Mouse (Mus musculus) limb, embryonic 13.5 days (tissue): ENCODE results near the gene Gm10799. TPM values are rescaled to one million over a fixed set of nuclear protein-coding genes. Genes with fewer than 3 reads are reported as not detected.
"Not testable (repeated sequence)": the region's sequence is repeated elsewhere in the genome, so short reads cannot be mapped to it uniquely, and the experiment has no call there.

Experiments
- ATAC-seq: fragments of 200-750 bp; cut with Nextera tagmentation; 2 replicates; pipeline ENCODE4 v1.8.0; 2017; ENCODE audit warnings: low read depth, moderate number of reproducible peaks, moderate TSS enrichment; ENCODE audit not compliant: low FRiP score
- H3K27ac ChIP-seq: fragments of 300-500 bp; sonication (generic); 2 replicates; pipeline ENCODE4 v1.5.1; 2015; ENCODE audit warnings: inconsistent platforms, mild to moderate bottlenecking, moderate library complexity
- H3K27me3 ChIP-seq: fragments of 300-500 bp; sonication (generic); 2 replicates; pipeline ENCODE4 v1.6.1; 2015; ENCODE audit warnings: mild to moderate bottlenecking, inconsistent platforms
- H3K36me3 ChIP-seq: fragments of 300-500 bp; sonication (generic); 2 replicates; pipeline ENCODE4 v1.6.1; 2015; ENCODE audit warnings: inconsistent platforms, mild to moderate bottlenecking, moderate library complexity
- H3K4me1 ChIP-seq: fragments of 300-500 bp; sonication (generic); 2 replicates; pipeline ENCODE4 v1.6.1; 2015; ENCODE audit warnings: inconsistent platforms
- H3K4me2 ChIP-seq: fragments of 300-500 bp; sonication (generic); replicated peaks from 2 replicates; pipeline ENCODE4 v1.6.1; 2015; ENCODE audit warnings: inconsistent platforms, mild to moderate bottlenecking, moderate library complexity
- H3K4me3 ChIP-seq: fragments of 300-500 bp; sonication (generic); 2 replicates; pipeline ENCODE4 v1.5.1; 2015; ENCODE audit warnings: moderate library complexity, mild to moderate bottlenecking, inconsistent platforms
- H3K9ac ChIP-seq: fragments of 300-500 bp; sonication (generic); 2 replicates; pipeline ENCODE4 v1.6.1; 2015; ENCODE audit warnings: mild to moderate bottlenecking, inconsistent platforms
- H3K9me3 ChIP-seq: fragments of 300-500 bp; sonication (generic); 2 replicates; pipeline ENCODE4 v1.6.1; 2016; ENCODE audit warnings: inconsistent platforms
- WGBS: fragments of 180-500 bp; shearing (Covaris S2); methylation state at CpG from one replicate; pipeline ENCODE4 v1.1.7; 2015; 5-methylcytosine and 5-hydroxymethylcytosine counted together
- polyA plus RNA-seq: library from polyadenylated mRNA; unstranded; fragments of >200 nt; fragmentation: Nextera tagmentation; extraction: Ambion mirVana; gene quantifications from 2 replicates; pipeline ENCODE4 v1.2.1, GENCODE M21; 2015

Gene Gm10799
- polyA plus RNA-seq: not detected in 2 replicates

- H3K27ac ChIP-seq, H3K27me3 ChIP-seq, H3K9me3 ChIP-seq, H3K4me1 ChIP-seq, H3K4me3 ChIP-seq, ATAC-seq, H3K4me2 ChIP-seq, H3K36me3 ChIP-seq, H3K9ac ChIP-seq: not testable (repeated sequence)
- WGBS: 92% methylated on average over 7 of the region's 7 CpGs
These were observed at the start of gene Gm10799 for GRCm38 (mm10) chr2:104068450-104068849. Gm10799 (minus strand) TSS chr2:104068550.

- H3K9ac ChIP-seq, H3K4me2 ChIP-seq, H3K27me3 ChIP-seq, ATAC-seq, H3K9me3 ChIP-seq, H3K36me3 ChIP-seq, H3K4me3 ChIP-seq, H3K27ac ChIP-seq, H3K4me1 ChIP-seq: not testable (repeated sequence)
These were observed 48.8 kb upstream of the Gm10799 start for GRCm38 (mm10) chr2:104117173-104117572.

- Histone ChIP-seq H3K9ac (no peak overlapping the region), H3K36me3 (no peaks in the 10 kb centered on the region), H3K4me3 (no peak overlapping the region), H3K4me2 (no peak overlapping the region), H3K4me1 (no peaks in the 10 kb centered on the region), H3K27me3 (no peaks in the 10 kb centered on the region), H3K9me3 (no peaks in the 10 kb centered on the region), H3K27ac (no peak overlapping the region)
- WGBS: 86% methylated on average over 3 of the region's 3 CpGs
- ATAC-seq: no peak
These were observed 46.5 kb upstream of the Gm10799 start for GRCm38 (mm10) chr2:104114898-104115297.

- not testable (repeated sequence) for H3K27ac ChIP-seq
These were observed 45.2 kb upstream of the Gm10799 start for GRCm38 (mm10) chr2:104113563-104113962.

GRCm38 (mm10) chr2:104111170-104111797 is 42.9 kb upstream of the Gm10799 start:
- H3K9ac ChIP-seq, H3K4me3 ChIP-seq, H3K9me3 ChIP-seq, ATAC-seq, H3K36me3 ChIP-seq, H3K27ac ChIP-seq, H3K4me1 ChIP-seq, H3K4me2 ChIP-seq, H3K27me3 ChIP-seq: not testable (repeated sequence)
- WGBS: no CpG with 5 or more reads among the region's 1 CpGs

More at GRCm38 (mm10) chr2:104113563-104113962, 45.2 kb upstream of the Gm10799 start:
- not testable (repeated sequence) for H3K4me3 ChIP-seq, H3K9me3 ChIP-seq, ATAC-seq, H3K4me2 ChIP-seq, H3K9ac ChIP-seq, H3K4me1 ChIP-seq, H3K27me3 ChIP-seq, H3K36me3 ChIP-seq

GRCm38 (mm10) chr2:104110031-104110430 is 41.7 kb upstream of the Gm10799 start:
- Histone ChIP-seq H3K4me2 (no peak overlapping the region), H3K27me3 (no peaks in the 10 kb centered on the region), H3K9ac (no peak overlapping the region), H3K4me3 (no peak overlapping the region), H3K27ac (no peak overlapping the region), H3K9me3 (no peaks in the 10 kb centered on the region), H3K36me3 (no peaks in the 10 kb centered on the region), H3K4me1 (no peaks in the 10 kb centered on the region)
- WGBS: 74% methylated on average over 4 of the region's 4 CpGs
- ATAC-seq: no peak

- H3K4me1 ChIP-seq: no peaks in the 10 kb centered on the region
- H3K4me2 ChIP-seq: no peak overlapping the region
- H3K27ac ChIP-seq: no peak overlapping the region
- H3K9ac ChIP-seq: no peak overlapping the region
- H3K4me3 ChIP-seq: no peak overlapping the region
- no peaks in the 10 kb centered on the region for H3K9me3 ChIP-seq
- no peak for ATAC-seq
- no peaks in the 10 kb centered on the region for H3K36me3 ChIP-seq
- H3K27me3 ChIP-seq: no peaks in the 10 kb centered on the region
- WGBS: 62% methylated on average over 2 of the region's 2 CpGs
These were observed 41.2 kb upstream of the Gm10799 start for GRCm38 (mm10) chr2:104109528-104109927.

GRCm38 (mm10) chr2:104109021-104109420 is 40.7 kb upstream of the Gm10799 start:
- H3K9me3 ChIP-seq, H3K9ac ChIP-seq, H3K4me2 ChIP-seq, H3K36me3 ChIP-seq, H3K4me3 ChIP-seq, ATAC-seq, H3K4me1 ChIP-seq, H3K27me3 ChIP-seq, H3K27ac ChIP-seq: not testable (repeated sequence)
- WGBS: 59% methylated on average over 2 of the region's 2 CpGs

- H3K27me3 ChIP-seq: no peaks in the 10 kb centered on the region
- WGBS: 81% methylated on average over 6 of the region's 6 CpGs
- H3K9ac ChIP-seq: no peak overlapping the region
- H3K9me3 ChIP-seq: no peaks in the 10 kb centered on the region
- ATAC-seq: no peak
- no peaks in the 10 kb centered on the region for H3K36me3 ChIP-seq
- no peak overlapping the region for H3K4me3 ChIP-seq
- H3K4me1 ChIP-seq: 0 out of 2 replicates have a peak, but pooled peaks cover 2% of the 10 kb centered on the region
- H3K27ac ChIP-seq: no peak overlapping the region
- no peak overlapping the region for H3K4me2 ChIP-seq
These were observed 36.5 kb upstream of the Gm10799 start for GRCm38 (mm10) chr2:104104800-104105199.

GRCm38 (mm10) chr2:104099946-104100345 is 31.6 kb upstream of the Gm10799 start:
- Histone ChIP-seq H3K36me3 (no peaks in the 10 kb centered on the region), H3K27me3 (no peaks in the 10 kb centered on the region), H3K4me1 (peaks cover 13% of the 10 kb centered on the region), H3K4me3 (no peak overlapping the region), H3K27ac (no peak overlapping the region), H3K4me2 (no peak overlapping the region), H3K9me3 (no peaks in the 10 kb centered on the region), H3K9ac (no peak overlapping the region)
- WGBS: 53% methylated on average over 1 of the region's 1 CpGs
- no peak for ATAC-seq

- 94% methylated on average over 2 of the region's 2 CpGs for WGBS
- no peak for ATAC-seq
- H3K9ac ChIP-seq: no peak overlapping the region
These were observed 30.9 kb upstream of the Gm10799 start for GRCm38 (mm10) chr2:104099231-104099585.

GRCm38 (mm10) chr2:104098529-104099230 is 30.3 kb upstream of the Gm10799 start:
- Histone ChIP-seq H3K4me2 (no peak overlapping the region), H3K4me1 (peaks cover 13% of the 10 kb centered on the region), H3K9me3 (no peaks in the 10 kb centered on the region), H3K9ac (no peak overlapping the region), H3K36me3 (no peaks in the 10 kb centered on the region), H3K27ac (no peak overlapping the region), H3K27me3 (no peaks in the 10 kb centered on the region), H3K4me3 (no peak overlapping the region)
- ATAC-seq: no peak
- 37% methylated on average over 3 of the region's 3 CpGs for WGBS

More at GRCm38 (mm10) chr2:104099231-104099585, 30.9 kb upstream of the Gm10799 start:
- Histone ChIP-seq H3K27ac (no peak overlapping the region), H3K4me3 (no peak overlapping the region), H3K27me3 (no peaks in the 10 kb centered on the region), H3K9me3 (no peaks in the 10 kb centered on the region), H3K36me3 (no peaks in the 10 kb centered on the region), H3K4me2 (no peak overlapping the region), H3K4me1 (peaks cover 13% of the 10 kb centered on the region)

GRCm38 (mm10) chr2:104097396-104097795 is 29.0 kb upstream of the Gm10799 start:
- not testable (repeated sequence) for H3K4me2 ChIP-seq, H3K27me3 ChIP-seq, H3K36me3 ChIP-seq, H3K9ac ChIP-seq, H3K9me3 ChIP-seq, H3K4me3 ChIP-seq, H3K27ac ChIP-seq, ATAC-seq
- H3K4me1 ChIP-seq: peaks cover 13% of the 10 kb centered on the region
- 84% methylated on average over 4 of the region's 4 CpGs for WGBS
